In genomic region chr8:80957776-80958175, GRCm38 (mm10) we compare ENCODE assay signal across 24 mouse cellular contexts. TPM values are rescaled to one million over a fixed set of nuclear protein-coding genes. Genes with fewer than 3 reads are reported as not detected.
DNase-seq lines count a peak whose midpoint lies in the region; ATAC-seq and TF ChIP-seq lines count a peak whose summit lies in the region.
"Had no signal": no experiment of that assay in that cellular context is flagged by ENCODE, and none has a peak within 500 bp of the region (broad histone marks: within the 10 kb centered on the region; RNA-seq: fewer than 3 reads in every experiment).

No protein-coding gene starts in this region.

- no peaks in the 10 kb centered on the region for H3K36me3 ChIP-seq in kidney, adult 2 months (ENCODE audit: control insufficient read depth, insufficient read depth, low read length)
- no peaks in the 10 kb centered on the region for H3K36me3 ChIP-seq in kidney, embryonic 14.5 days (ENCODE audit: control insufficient read depth, insufficient read depth, low read length)
- no peaks in the 10 kb centered on the region for H3K36me3 ChIP-seq in midbrain, embryonic 14.5 days (ENCODE audit: control insufficient read depth, insufficient read depth, low read length)
- H3K36me3 ChIP-seq in midbrain, postnatal 0 days (ENCODE audit: insufficient read depth, low read length): no peaks in the 10 kb centered on the region
- H3K36me3 ChIP-seq: forebrain, embryonic 10.5 days; heart, embryonic 12.5 days; heart, embryonic 15.5 days; hindbrain, embryonic 10.5 days; hindbrain, embryonic 13.5 days had no signal

- no peak overlapping the region for H3K4me2 ChIP-seq in kidney, embryonic 14.5 days (replicated peaks; ENCODE audit: low read depth, low read length)
- H3K4me2 ChIP-seq in midbrain, embryonic 14.5 days (ENCODE audit: low read length): no peak overlapping the region
- H3K4me2 ChIP-seq in midbrain, postnatal 0 days (ENCODE audit: low read depth, low read length, poor library complexity, severe bottlenecking): no peak overlapping the region
- H3K4me2 ChIP-seq: forebrain, embryonic 13.5 days; heart, embryonic 12.5 days; heart, embryonic 15.5 days; hindbrain, embryonic 13.5 days had no signal

- no peak overlapping the region for H3K27ac ChIP-seq in kidney, adult 2 months (ENCODE audit: insufficient read depth, low read depth, low read length)
- H3K27ac ChIP-seq in kidney, embryonic 14.5 days (ENCODE audit: low read depth, low read length): no peak overlapping the region
- no peak overlapping the region for H3K27ac ChIP-seq in midbrain, embryonic 14.5 days (replicated peaks; ENCODE audit: low read depth, low read length)
- H3K27ac ChIP-seq in midbrain, postnatal 0 days (ENCODE audit: low read depth, low read length): no peak overlapping the region
- H3K27ac ChIP-seq: forebrain, embryonic 10.5 days; forebrain, embryonic 13.5 days; heart, embryonic 15.5 days; hindbrain, embryonic 10.5 days; hindbrain, embryonic 13.5 days had no signal

- no peak overlapping the region for H3K4me3 ChIP-seq in kidney, adult 2 months (ENCODE audit: insufficient read depth, low read depth, low read length)
- no peak overlapping the region for H3K4me3 ChIP-seq in kidney, embryonic 14.5 days (ENCODE audit: low read length)
- no peak overlapping the region for H3K4me3 ChIP-seq in midbrain, embryonic 14.5 days (replicated peaks; ENCODE audit: low read depth, low read length)
- no peak overlapping the region for H3K4me3 ChIP-seq in midbrain, postnatal 0 days (ENCODE audit: low read depth, low read length)
- H3K4me3 ChIP-seq: forebrain, embryonic 10.5 days; forebrain, embryonic 13.5 days; heart, embryonic 12.5 days; heart, embryonic 15.5 days; hindbrain, embryonic 10.5 days; hindbrain, embryonic 13.5 days had no signal

- H3K9ac ChIP-seq in kidney, embryonic 14.5 days (ENCODE audit: low read depth, low read length): no peak overlapping the region
- no peak overlapping the region for H3K9ac ChIP-seq in midbrain, embryonic 14.5 days (replicated peaks; ENCODE audit: low read length)
- H3K9ac ChIP-seq in midbrain, postnatal 0 days (replicated peaks; ENCODE audit: low read length, poor library complexity, severe bottlenecking): no peak overlapping the region
- H3K9ac ChIP-seq: forebrain, embryonic 13.5 days; heart, embryonic 12.5 days; heart, embryonic 15.5 days; hindbrain, embryonic 13.5 days had no signal

- peaks cover 7% of the 10 kb centered on the region for H3K9me3 ChIP-seq in kidney, embryonic 14.5 days (ENCODE audit: control insufficient read depth, low read length)
- peaks cover 10% of the 10 kb centered on the region for H3K9me3 ChIP-seq in midbrain, embryonic 14.5 days (ENCODE audit: control insufficient read depth, low read length)
- H3K9me3 ChIP-seq in midbrain, postnatal 0 days (ENCODE audit: low read length): peaks cover 3% of the 10 kb centered on the region; the same call in 1 of the 2 replicates
- H3K9me3 ChIP-seq: heart, embryonic 15.5 days had no signal

- peak; percentile 39 for DNase-seq in kidney, adult 2 months
- DNase-seq in kidney, adult 8-10 months: no peak
- peak; percentile 14 for DNase-seq in kidney, postnatal 14 days
- no peak for DNase-seq in midbrain, embryonic 14.5 days
- no peak for DNase-seq in midbrain, postnatal 0 days (ENCODE audit: low spot score)
- DNase-seq: adrenal gland, adult 2 months; adrenal gland, postnatal 14 days; cerebellum, adult 11 months; cerebellum, adult 8-10 months; cerebellum, postnatal 14 days; gastrocnemius, postnatal 10 days; gastrocnemius, postnatal 36 days; heart, postnatal 10 days; heart, postnatal 36 days had no signal

- TF ChIP-seq POLR2A in kidney, adult 2 months (IDR thresholded peaks at IDR 0.05; ENCODE audit: low read depth, low read length): no peak

- no peak for ATAC-seq in kidney, embryonic 14.5 days (ENCODE audit: low FRiP score, low TSS enrichment)
- 0 out of 2 replicates have a peak, but pooled peaks have one; percentile 17 for ATAC-seq in midbrain, embryonic 14.5 days (ENCODE audit: low FRiP score, low TSS enrichment)
- no peak for ATAC-seq in midbrain, postnatal 0 days (ENCODE audit: low FRiP score)
- ATAC-seq: CD4-positive, CD25-positive, alpha-beta regulatory T cell, adult 4 months; forebrain, embryonic 13.5 days; forebrain, embryonic 16.5 days; hindbrain, embryonic 16.5 days had no signal

- H3K4me1 ChIP-seq in kidney, adult 2 months (ENCODE audit: control insufficient read depth, insufficient read depth, low read length): no peaks in the 10 kb centered on the region
- H3K4me1 ChIP-seq in kidney, embryonic 14.5 days (ENCODE audit: control insufficient read depth, insufficient read depth, low read length): peaks cover 8% of the 10 kb centered on the region; the same call in 1 of the 2 replicates
- H3K4me1 ChIP-seq in midbrain, embryonic 14.5 days (ENCODE audit: control insufficient read depth, insufficient read depth, low read length): no peaks in the 10 kb centered on the region
- H3K4me1 ChIP-seq in midbrain, postnatal 0 days (ENCODE audit: insufficient read depth, low read length): no peaks in the 10 kb centered on the region
- H3K4me1 ChIP-seq: forebrain, embryonic 13.5 days; hindbrain, embryonic 13.5 days had no signal

- WGBS in kidney, adult 2 months: 41% methylated on average over 5 of the region's 5 CpGs
- 37% methylated on average over 5 of the region's 5 CpGs for WGBS in kidney, embryonic 14.5 days
- 73% methylated on average over 5 of the region's 5 CpGs for WGBS in midbrain, embryonic 14.5 days
- WGBS in midbrain, postnatal 0 days: 69% methylated on average over 5 of the region's 5 CpGs

- no peaks in the 10 kb centered on the region for H3K27me3 ChIP-seq in kidney, adult 2 months (replicated peaks; ENCODE audit: control insufficient read depth, insufficient read depth, low read length)
- no peaks in the 10 kb centered on the region for H3K27me3 ChIP-seq in kidney, embryonic 14.5 days (ENCODE audit: control insufficient read depth, insufficient read depth, low read length)
- H3K27me3 ChIP-seq in midbrain, embryonic 14.5 days (ENCODE audit: control insufficient read depth, insufficient read depth, low read length): no peaks in the 10 kb centered on the region
- no peaks in the 10 kb centered on the region for H3K27me3 ChIP-seq in midbrain, postnatal 0 days (ENCODE audit: insufficient read depth, low read length)
- H3K27me3 ChIP-seq: forebrain, embryonic 13.5 days; heart, embryonic 12.5 days; heart, embryonic 15.5 days; hindbrain, embryonic 13.5 days had no signal

- no peak for TF ChIP-seq CTCF in kidney, adult 2 months (conservative IDR thresholded peaks at IDR 0.05; ENCODE audit: insufficient read depth, insufficient read length, low read depth, low read length)
- TF ChIP-seq CTCF in midbrain, postnatal 0 days (IDR thresholded peaks at IDR 0.05): no peak

RNA-seq across cellular contexts. Expression of gene Usp38, which starts 57.0 kb away (rescaled TPM):
- polyA plus RNA-seq in kidney, adult 2 months (2012; rRNA removed): 6.4 and 7.4 TPM in 2 replicates
- 14.3 and 25.5 TPM in 2 replicates for polyA plus RNA-seq in kidney, embryonic 14.5 days (2014; fragmentation: Nextera tagmentation; extraction: Ambion mirVana)
- 19.4 and 27.2 TPM in 2 replicates for polyA plus RNA-seq in midbrain, embryonic 14.5 days (2014; fragmentation: Nextera tagmentation; extraction: Ambion mirVana)
- total RNA-seq in midbrain, postnatal 0 days (2014; rRNA removed): 30.4 and 38.7 TPM in 2 replicates
- polyA plus RNA-seq in midbrain, postnatal 0 days (2015; fragmentation: Nextera tagmentation; extraction: Ambion mirVana): 14.8 and 17.9 TPM in 2 replicates

Comparison
In these comparisons a context has a peak if more than half of its experiments do, and no peak if none do; other contexts are left out.
1. DNase-seq: peak in kidney, adult 2 months (single experiment) and kidney, postnatal 14 days (single experiment); none in kidney, adult 8-10 months (0 of 2), midbrain, embryonic 14.5 days (single experiment) and midbrain, postnatal 0 days (single experiment).